Mouse (Mus musculus): ENCODE measurements around the gene Cracr2b. TPM values are rescaled to one million over a fixed set of nuclear protein-coding genes. Genes with fewer than 3 reads are reported as not detected.

Cracr2b gene
- total and polyA plus RNA-seq, 2 experiments from 2014 or later: 23.9 to 134 TPM

GRCm38 (mm10) chr7:141439811-141440210 is 21.1 kb upstream of the Cracr2b start:
- TF ChIP-seq EP300 (IDR thresholded peaks at IDR 0.05; ENCODE audit: low read depth): no peak
- TF ChIP-seq CTCF (IDR thresholded peaks at IDR 0.05; ENCODE audit: low read depth): no peak
- no peak overlapping the region for H3K4me2 ChIP-seq (ENCODE audit: low read depth, low read length)
- no peak overlapping the region for H3K9ac ChIP-seq (replicated peaks; ENCODE audit: low read depth, low read length)
- no peak overlapping the region for H3K27ac ChIP-seq (ENCODE audit: low read depth)
- no peaks in the 10 kb centered on the region for H3K9me3 ChIP-seq (replicated peaks; ENCODE audit: control insufficient read depth, low read length)
- no peaks in the 10 kb centered on the region; the same call in 1 of the 2 replicates for H3K36me3 ChIP-seq (replicated peaks; ENCODE audit: control insufficient read depth, insufficient read depth, low read length)
- peaks cover 27% of the 10 kb centered on the region for H3K4me1 ChIP-seq (ENCODE audit: control insufficient read depth, insufficient read depth)
- DNase-seq (ENCODE audit: low spot score): no peak
- no peaks in the 10 kb centered on the region for H3K27me3 ChIP-seq (ENCODE audit: control insufficient read depth, insufficient read depth, low read length)
- ATAC-seq (ENCODE audit: insufficient read depth, low read depth): no peak
- H3K4me3 ChIP-seq (ENCODE audit: low read depth, low read length): no peak overlapping the region
- whole genome bisulfite sequencing: 95% methylated on average over 11 of the region's 11 CpGs

- no peak overlapping the region for H3K27ac ChIP-seq (ENCODE audit: low read depth)
- no peak overlapping the region for H3K9ac ChIP-seq (replicated peaks; ENCODE audit: low read depth, low read length)
- peak; percentile 75 for DNase-seq (ENCODE audit: low spot score)
- no peaks in the 10 kb centered on the region for H3K27me3 ChIP-seq (ENCODE audit: control insufficient read depth, insufficient read depth, low read length)
- peak; percentile 5; the same call in 1 of the 2 replicates for ATAC-seq (ENCODE audit: insufficient read depth, low read depth)
- H3K36me3 ChIP-seq (replicated peaks; ENCODE audit: control insufficient read depth, insufficient read depth, low read length): no peaks in the 10 kb centered on the region; the same call in 1 of the 2 replicates
- H3K9me3 ChIP-seq (replicated peaks; ENCODE audit: control insufficient read depth, low read length): no peaks in the 10 kb centered on the region
- H3K4me3 ChIP-seq (ENCODE audit: low read depth, low read length): no peak overlapping the region
- WGBS: 18% methylated on average over 6 of the region's 6 CpGs
- TF ChIP-seq EP300 (IDR thresholded peaks at IDR 0.05; ENCODE audit: low read depth) (no peak), CTCF (IDR thresholded peaks at IDR 0.05; ENCODE audit: low read depth) (peak; percentile 80)
- H3K4me1 ChIP-seq (ENCODE audit: control insufficient read depth, insufficient read depth): peaks cover 22% of the 10 kb centered on the region
- H3K4me2 ChIP-seq (ENCODE audit: low read depth, low read length): no peak overlapping the region
Measured at GRCm38 (mm10) chr7:141440613-141441012, 20.3 kb upstream of the Cracr2b start.

GRCm38 (mm10) chr7:141441460-141441859 is 19.4 kb upstream of the Cracr2b start:
- H3K4me3 ChIP-seq (ENCODE audit: low read depth, low read length): no peak overlapping the region
- no peak for TF ChIP-seq CTCF (IDR thresholded peaks at IDR 0.05; ENCODE audit: low read depth)
- TF ChIP-seq EP300 (IDR thresholded peaks at IDR 0.05; ENCODE audit: low read depth): no peak
- H3K9ac ChIP-seq (replicated peaks; ENCODE audit: low read depth, low read length): no peak overlapping the region
- DNase-seq (ENCODE audit: low spot score) (no peak), ATAC-seq (ENCODE audit: insufficient read depth, low read depth) (no peak)
- H3K9me3 ChIP-seq (replicated peaks; ENCODE audit: control insufficient read depth, low read length): no peaks in the 10 kb centered on the region
- H3K4me2 ChIP-seq (ENCODE audit: low read depth, low read length): no peak overlapping the region
- H3K27ac ChIP-seq (ENCODE audit: low read depth): no peak overlapping the region
- no peaks in the 10 kb centered on the region for H3K27me3 ChIP-seq (ENCODE audit: control insufficient read depth, insufficient read depth, low read length)
- H3K36me3 ChIP-seq (replicated peaks; ENCODE audit: control insufficient read depth, insufficient read depth, low read length): no peaks in the 10 kb centered on the region; the same call in 1 of the 2 replicates
- WGBS: 91% methylated on average over 9 of the region's 9 CpGs
- peaks cover 18% of the 10 kb centered on the region for H3K4me1 ChIP-seq (ENCODE audit: control insufficient read depth, insufficient read depth)

- TF ChIP-seq EP300 (IDR thresholded peaks at IDR 0.05; ENCODE audit: low read depth): no peak
- no peak for TF ChIP-seq CTCF (IDR thresholded peaks at IDR 0.05; ENCODE audit: low read depth)
- Histone ChIP-seq H3K4me3 (ENCODE audit: low read depth, low read length) (no peak overlapping the region), H3K27ac (ENCODE audit: low read depth) (no peak overlapping the region), H3K4me1 (ENCODE audit: control insufficient read depth, insufficient read depth) (peaks cover 14% of the 10 kb centered on the region), H3K36me3 (replicated peaks; ENCODE audit: control insufficient read depth, insufficient read depth, low read length) (no peaks in the 10 kb centered on the region; the same call in 1 of the 2 replicates), H3K9me3 (replicated peaks; ENCODE audit: control insufficient read depth, low read length) (no peaks in the 10 kb centered on the region), H3K9ac (replicated peaks; ENCODE audit: low read depth, low read length) (no peak overlapping the region), H3K27me3 (ENCODE audit: control insufficient read depth, insufficient read depth, low read length) (no peaks in the 10 kb centered on the region), H3K4me2 (ENCODE audit: low read depth, low read length) (0 out of 2 replicates have a peak overlapping the region, but pooled peaks have one; percentile 91)
- DNase-seq (ENCODE audit: low spot score) (no peak), ATAC-seq (ENCODE audit: insufficient read depth, low read depth) (no peak)
- 91% methylated on average over 13 of the region's 13 CpGs for WGBS
Measured at GRCm38 (mm10) chr7:141442199-141442598, 18.7 kb upstream of the Cracr2b start.

GRCm38 (mm10) chr7:141443081-141443821 is 17.6 kb upstream of the Cracr2b start:
- Histone ChIP-seq H3K36me3 (replicated peaks; ENCODE audit: control insufficient read depth, insufficient read depth, low read length) (no peaks in the 10 kb centered on the region; the same call in 1 of the 2 replicates), H3K4me1 (ENCODE audit: control insufficient read depth, insufficient read depth) (peaks cover 16% of the 10 kb centered on the region), H3K9me3 (replicated peaks; ENCODE audit: control insufficient read depth, low read length) (no peaks in the 10 kb centered on the region), H3K4me3 (ENCODE audit: low read depth, low read length) (peak overlapping the region; percentile 55), H3K27ac (ENCODE audit: low read depth) (peak overlapping the region; percentile 70), H3K4me2 (ENCODE audit: low read depth, low read length) (peak overlapping the region; percentile 91), H3K27me3 (ENCODE audit: control insufficient read depth, insufficient read depth, low read length) (no peaks in the 10 kb centered on the region), H3K9ac (replicated peaks; ENCODE audit: low read depth, low read length) (peak overlapping the region; percentile 39)
- DNase-seq (ENCODE audit: low spot score) (peak; percentile 58), ATAC-seq (ENCODE audit: insufficient read depth, low read depth) (no peak)
- peak; percentile 30; the same call in 1 of the 2 replicates for TF ChIP-seq CTCF (IDR thresholded peaks at IDR 0.05; ENCODE audit: low read depth)
- no peak for TF ChIP-seq EP300 (IDR thresholded peaks at IDR 0.05; ENCODE audit: low read depth)
- 15% methylated on average over 12 of the region's 12 CpGs for WGBS
